Mouse (Mus musculus) embryonic facial prominence, embryonic 12.5 days (tissue): ENCODE results near the gene Zfp97. TPM values are rescaled to one million over a fixed set of nuclear protein-coding genes. Genes with fewer than 3 reads are reported as not detected.
"Not testable (repeated sequence)": the region's sequence is repeated elsewhere in the genome, so short reads cannot be mapped to it uniquely, and the experiment has no call there.

ENCODE experiments used
- ATAC-seq: fragments of 200-750 bp; cut with Nextera tagmentation; 2 replicates; pipeline ENCODE4 v1.8.0; 2017; ENCODE audit not compliant: insufficient number of reproducible peaks, insufficient read depth, low FRiP score, low TSS enrichment
- H3K27ac ChIP-seq: fragments of 300-500 bp; sonication (generic); 2 replicates; pipeline ENCODE4 v1.5.1; 2016; ENCODE audit warnings: mild to moderate bottlenecking
- H3K27me3 ChIP-seq: fragments of 300-500 bp; sonication (generic); 2 replicates; pipeline ENCODE4 v1.6.1; 2016; ENCODE audit warnings: mild to moderate bottlenecking, moderate library complexity
- H3K36me3 ChIP-seq: fragments of 300-500 bp; sonication (generic); 2 replicates; pipeline ENCODE4 v1.6.1; 2016; ENCODE audit warnings: mild to moderate bottlenecking
- H3K4me1 ChIP-seq: fragments of 300-500 bp; sonication (generic); 2 replicates; pipeline ENCODE4 v1.6.1; 2016
- H3K4me2 ChIP-seq: fragments of 300-500 bp; sonication (generic); replicated peaks from 2 replicates; pipeline ENCODE4 v1.6.1; 2016; ENCODE audit warnings: mild to moderate bottlenecking, moderate library complexity
- H3K4me3 ChIP-seq: fragments of 300-500 bp; sonication (generic); 2 replicates; pipeline ENCODE4 v1.5.1; 2016; ENCODE audit warnings: mild to moderate bottlenecking
- H3K9ac ChIP-seq: fragments of 300-500 bp; sonication (generic); 2 replicates; pipeline ENCODE4 v1.6.1; 2016; ENCODE audit warnings: mild to moderate bottlenecking, moderate library complexity
- H3K9me3 ChIP-seq: fragments of 300-500 bp; sonication (generic); 2 replicates; pipeline ENCODE4 v1.6.1; 2016; ENCODE audit warnings: mild to moderate bottlenecking, moderate library complexity
- WGBS: fragments of 180-500 bp; shearing (Covaris S2); methylation state at CpG from one replicate; pipeline ENCODE4 v1.1.7; 2016; 5-methylcytosine and 5-hydroxymethylcytosine counted together
- polyA plus RNA-seq: library from polyadenylated mRNA; unstranded; fragments of >200 nt; fragmentation: Nextera tagmentation; extraction: Ambion mirVana; gene quantifications from 2 replicates; pipeline ENCODE4 v1.2.1, GENCODE M21; 2016

Gene Zfp97
- 4.3 and 5.9 TPM in 2 replicates for polyA plus RNA-seq

- peak; percentile 75; the same call in 1 of the 2 replicates for ATAC-seq
- H3K4me1 ChIP-seq, H3K9me3 ChIP-seq, H3K9ac ChIP-seq, H3K4me3 ChIP-seq, H3K27ac ChIP-seq, H3K27me3 ChIP-seq, H3K4me2 ChIP-seq, H3K36me3 ChIP-seq: not testable (repeated sequence)
- WGBS: no CpG with 5 or more reads among the region's 8 CpGs
These were observed at the start of gene Zfp97 for GRCm38 (mm10) chr17:17120830-17121502. TSS of gene Zfp97 (plus strand) at chr17:17121415.

GRCm38 (mm10) chr17:17178757-17179413, 57.7 kb downstream of the Zfp97 start:
- not testable (repeated sequence) for H3K9ac ChIP-seq, H3K4me1 ChIP-seq, H3K9me3 ChIP-seq, H3K27me3 ChIP-seq, H3K4me2 ChIP-seq, H3K36me3 ChIP-seq, H3K27ac ChIP-seq, H3K4me3 ChIP-seq
- 0 out of 2 replicates have a peak, but pooled peaks have one; percentile 77 for ATAC-seq
- WGBS: no CpG with 5 or more reads among the region's 8 CpGs

GRCm38 (mm10) chr17:17194761-17195160, 73.5 kb downstream of the Zfp97 start:
- not testable (repeated sequence) for ATAC-seq, H3K4me2 ChIP-seq, H3K27ac ChIP-seq, H3K27me3 ChIP-seq, H3K4me1 ChIP-seq, H3K9ac ChIP-seq, H3K36me3 ChIP-seq, H3K4me3 ChIP-seq
- peaks cover 16% of the 10 kb centered on the region for H3K9me3 ChIP-seq

GRCm38 (mm10) chr17:17195178-17195577, 74.0 kb downstream of the Zfp97 start:
- Histone ChIP-seq H3K9ac (no peak overlapping the region), H3K9me3 (peaks cover 18% of the 10 kb centered on the region)
- no peak for ATAC-seq

DNA sequence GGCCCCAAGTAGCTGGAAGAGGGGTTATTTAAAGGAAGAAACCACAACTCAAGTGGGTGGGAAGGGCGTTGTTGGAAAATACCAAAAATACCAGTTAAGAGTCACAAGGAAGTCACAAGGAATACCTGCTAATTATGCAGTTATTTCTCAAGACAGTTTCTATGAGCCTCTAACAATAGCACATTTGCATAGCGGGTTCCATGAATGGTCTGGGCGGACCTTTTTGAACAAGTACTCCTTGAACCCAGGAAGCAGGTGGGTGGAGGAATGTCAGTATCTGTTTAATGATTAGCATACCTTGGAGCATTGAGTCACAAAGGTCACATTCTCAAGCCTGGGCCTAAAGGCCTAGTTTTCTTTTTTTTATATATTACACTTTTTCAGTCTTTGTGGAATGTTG, 74.9 kb downstream of the Zfp97 start:
- not testable (repeated sequence) for H3K4me2 ChIP-seq, ATAC-seq, H3K4me3 ChIP-seq, H3K27me3 ChIP-seq, H3K27ac ChIP-seq, H3K4me1 ChIP-seq, H3K9ac ChIP-seq
- H3K36me3 ChIP-seq: peaks cover 10% of the 10 kb centered on the region; the same call in 1 of the 2 replicates
- peaks cover 18% of the 10 kb centered on the region for H3K9me3 ChIP-seq
- WGBS: 96% methylated on average over 3 of the region's 3 CpGs

More at GRCm38 (mm10) chr17:17195178-17195577, 74.0 kb downstream of the Zfp97 start:
- no peak overlapping the region for H3K4me3 ChIP-seq
- no peak overlapping the region for H3K27ac ChIP-seq
- H3K27me3 ChIP-seq: no peaks in the 10 kb centered on the region
- no peak overlapping the region for H3K4me2 ChIP-seq
- peaks cover 10% of the 10 kb centered on the region; the same call in 1 of the 2 replicates for H3K36me3 ChIP-seq
- no peaks in the 10 kb centered on the region for H3K4me1 ChIP-seq

Other genes with a start within 250 kb of the Zfp97 start
- 5.2 and 6.7 TPM in 2 replicates for gene Zfp960, start 57.3 kb upstream of the Zfp97 start, polyA plus RNA-seq